Mouse (Mus musculus) testis, adult 2 months (tissue): ENCODE measurements around the gene Slc25a5. TPM values are rescaled to one million over a fixed set of nuclear protein-coding genes. Genes with fewer than 3 reads are reported as not detected.
A peak's percentile ranks its signal among the peaks of the same experiment; 100 is the strongest.

Experiments
- H3K27ac ChIP-seq: fragments of 200-500 bp; 2 replicates; pipeline ENCODE4 v1.5.1; 2012; ENCODE audit warnings: low read depth, low read length; ENCODE audit not compliant: control insufficient read depth, insufficient read depth
- H3K27me3 ChIP-seq: fragments of 200-500 bp; 2 replicates; pipeline ENCODE4 v1.6.1; 2012; ENCODE audit warnings: mild to moderate bottlenecking, low read length, moderate library complexity; ENCODE audit not compliant: control insufficient read depth, insufficient read depth
- H3K36me3 ChIP-seq: fragments of 200-500 bp; 2 replicates; pipeline ENCODE4 v1.6.1; 2012; ENCODE audit warnings: mild to moderate bottlenecking, low read length; ENCODE audit not compliant: control insufficient read depth, insufficient read depth
- H3K4me1 ChIP-seq: fragments of 200-500 bp; 2 replicates; pipeline ENCODE4 v1.6.1; 2012; ENCODE audit warnings: low read length; ENCODE audit not compliant: control insufficient read depth, insufficient read depth
- H3K4me3 ChIP-seq: fragments of 200-500 bp; 2 replicates; pipeline ENCODE4 v1.5.1; 2012; ENCODE audit warnings: low read depth, mild to moderate bottlenecking, low read length, moderate library complexity, mixed read lengths; ENCODE audit not compliant: control insufficient read depth
- CTCF ChIP-seq: fragments of 200-500 bp; IDR thresholded peaks from 2 replicates; pipeline ENCODE4 v1.5.1; 2012; ENCODE audit warnings: low read depth, mild to moderate bottlenecking, inconsistent platforms, low read length, moderate library complexity; ENCODE audit not compliant: control insufficient read depth, insufficient read depth, insufficient replicate concordance
- POLR2A ChIP-seq: fragments of 200-500 bp; IDR thresholded peaks from 2 replicates; pipeline ENCODE4 v1.6.1; 2012; ENCODE audit warnings: low read depth, mild to moderate bottlenecking, inconsistent platforms, low read length, moderate library complexity; ENCODE audit not compliant: control insufficient read depth
- polyA plus RNA-seq: library from polyadenylated mRNA; depleted of rRNA; stranded (reverse); fragments of >200 nt; gene quantifications from 2 replicates; pipeline ENCODE4 v1.2.3, GENCODE M21; 2012

Slc25a5 gene
- polyA plus RNA-seq, 1 experiment: 65.1 TPM

GRCm38 (mm10) chrX:36815439-36815838 is 20.0 kb downstream of the Slc25a5 start:
- no peaks in the 10 kb centered on the region for H3K36me3 ChIP-seq
- H3K27ac ChIP-seq: no peak overlapping the region
- H3K4me3 ChIP-seq: no peak overlapping the region
- no peak for TF ChIP-seq CTCF
- no peak for TF ChIP-seq POLR2A
- no peaks in the 10 kb centered on the region for H3K27me3 ChIP-seq
- no peaks in the 10 kb centered on the region; the same call in 1 of the 2 replicates for H3K4me1 ChIP-seq

GRCm38 (mm10) chrX:36816368-36816899 is 21.0 kb downstream of the Slc25a5 start:
- Histone ChIP-seq H3K4me3 (no peak overlapping the region), H3K27me3 (no peaks in the 10 kb centered on the region), H3K27ac (no peak overlapping the region), H3K36me3 (no peaks in the 10 kb centered on the region), H3K4me1 (no peaks in the 10 kb centered on the region; the same call in 1 of the 2 replicates)
- TF ChIP-seq POLR2A (no peak), CTCF (no peak)

- no peak overlapping the region for H3K27ac ChIP-seq
- H3K27me3 ChIP-seq: no peaks in the 10 kb centered on the region
- no peak overlapping the region; the same call in 1 of the 2 replicates for H3K4me3 ChIP-seq
- H3K4me1 ChIP-seq: no peaks in the 10 kb centered on the region; the same call in 1 of the 2 replicates
- no peaks in the 10 kb centered on the region for H3K36me3 ChIP-seq
- TF ChIP-seq POLR2A (no peak), CTCF (no peak)
Measured at GRCm38 (mm10) chrX:36816953-36817441, 21.5 kb downstream of the Slc25a5 start.

- H3K27ac ChIP-seq: no peak overlapping the region
- H3K4me3 ChIP-seq: no peak overlapping the region
Measured at GRCm38 (mm10) chrX:36819575-36819974, 24.1 kb downstream of the Slc25a5 start.

GRCm38 (mm10) chrX:36820201-36820600 is 24.8 kb downstream of the Slc25a5 start:
- peak; percentile 42; the same call in 1 of the 2 replicates for TF ChIP-seq CTCF
- TF ChIP-seq POLR2A: no peak
- no peaks in the 10 kb centered on the region for H3K27me3 ChIP-seq
- H3K27ac ChIP-seq: no peak overlapping the region
- no peak overlapping the region for H3K4me3 ChIP-seq
- H3K36me3 ChIP-seq: no peaks in the 10 kb centered on the region
- H3K4me1 ChIP-seq: no peaks in the 10 kb centered on the region; the same call in 1 of the 2 replicates

More at GRCm38 (mm10) chrX:36819575-36819974, 24.1 kb downstream of the Slc25a5 start:
- H3K36me3 ChIP-seq: no peaks in the 10 kb centered on the region
- no peaks in the 10 kb centered on the region; the same call in 1 of the 2 replicates for H3K4me1 ChIP-seq
- H3K27me3 ChIP-seq: no peaks in the 10 kb centered on the region
- TF ChIP-seq CTCF (no peak), POLR2A (no peak)

GRCm38 (mm10) chrX:36823932-36824711 is 28.7 kb downstream of the Slc25a5 start:
- no peak overlapping the region for H3K4me3 ChIP-seq
- TF ChIP-seq POLR2A (no peak), CTCF (no peak)
- H3K4me1 ChIP-seq: no peaks in the 10 kb centered on the region
- no peaks in the 10 kb centered on the region for H3K27me3 ChIP-seq
- no peak overlapping the region for H3K27ac ChIP-seq
- no peaks in the 10 kb centered on the region for H3K36me3 ChIP-seq

- H3K4me3 ChIP-seq: no peak overlapping the region
- H3K4me1 ChIP-seq: no peaks in the 10 kb centered on the region
- no peaks in the 10 kb centered on the region for H3K27me3 ChIP-seq
- H3K27ac ChIP-seq: no peak overlapping the region
- no peaks in the 10 kb centered on the region for H3K36me3 ChIP-seq
- no peak for TF ChIP-seq POLR2A
- TF ChIP-seq CTCF: no peak
Measured at GRCm38 (mm10) chrX:36825032-36825431, 29.6 kb downstream of the Slc25a5 start.

GRCm38 (mm10) chrX:36826873-36827272 is 31.4 kb downstream of the Slc25a5 start:
- H3K4me1 ChIP-seq: no peaks in the 10 kb centered on the region
- TF ChIP-seq POLR2A (no peak), CTCF (no peak)
- H3K4me3 ChIP-seq: no peak overlapping the region
- no peaks in the 10 kb centered on the region for H3K36me3 ChIP-seq
- H3K27ac ChIP-seq: no peak overlapping the region
- H3K27me3 ChIP-seq: no peaks in the 10 kb centered on the region
